Mouse (Mus musculus) cerebellum, postnatal 4 days (tissue): ENCODE results near the gene Cdk2ap2.
"Not testable (repeated sequence)": the region's sequence is repeated elsewhere in the genome, so short reads cannot be mapped to it uniquely, and the experiment has no call there.

Experiments
- DNase-seq, 2 experiments: peaks; one replicate each; pipeline ENCODE4 v3.0.0; 2022; ENCODE audit warnings: low spot score in 2 of 2, mixed read lengths in 1 of 2

Cdk2ap2 gene

DNA sequence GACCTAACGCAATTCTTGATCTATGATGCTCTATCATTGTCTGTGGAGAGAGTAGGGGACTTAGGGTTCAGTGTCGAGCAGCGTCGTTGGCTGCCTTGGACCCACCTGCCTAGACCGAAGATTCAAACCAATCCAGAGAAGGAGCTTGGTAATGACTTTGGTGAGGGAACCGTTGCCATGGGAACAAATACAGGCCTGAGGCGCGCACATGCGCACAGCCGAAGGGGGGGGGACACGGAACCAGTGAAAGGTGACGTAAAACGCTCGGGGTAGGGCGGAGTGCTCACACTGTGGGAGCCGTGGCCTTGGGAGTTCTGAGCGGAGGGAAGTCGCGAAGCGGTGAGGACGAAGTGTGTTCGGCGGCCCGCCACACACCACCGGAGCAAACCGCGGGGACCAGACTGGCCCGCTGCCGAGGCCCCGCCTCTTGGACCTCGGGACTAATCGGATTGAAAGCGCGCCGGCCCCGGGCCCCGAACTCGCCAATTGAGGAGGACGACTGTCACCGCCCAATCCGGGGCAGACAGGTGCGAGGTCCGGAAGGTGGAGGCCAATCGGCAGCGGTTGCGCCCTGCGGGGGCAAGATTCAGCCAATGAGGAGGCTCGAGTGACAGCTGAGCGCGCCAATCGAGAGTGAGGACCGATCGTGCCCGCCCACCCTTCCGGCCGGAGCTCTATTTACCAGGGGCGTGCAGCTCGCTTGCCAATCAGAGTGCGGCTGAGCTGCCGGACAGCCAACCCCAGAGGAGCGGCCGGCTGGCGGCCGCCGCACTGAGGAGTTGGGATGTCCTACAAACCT, at the start of gene Cdk2ap2:
TSS of gene Cdk2ap2 (plus strand) at position 541 of the 799 bp plus-strand sequence.
- DNase-seq, result peak; percentile 99 to 100

DNA sequence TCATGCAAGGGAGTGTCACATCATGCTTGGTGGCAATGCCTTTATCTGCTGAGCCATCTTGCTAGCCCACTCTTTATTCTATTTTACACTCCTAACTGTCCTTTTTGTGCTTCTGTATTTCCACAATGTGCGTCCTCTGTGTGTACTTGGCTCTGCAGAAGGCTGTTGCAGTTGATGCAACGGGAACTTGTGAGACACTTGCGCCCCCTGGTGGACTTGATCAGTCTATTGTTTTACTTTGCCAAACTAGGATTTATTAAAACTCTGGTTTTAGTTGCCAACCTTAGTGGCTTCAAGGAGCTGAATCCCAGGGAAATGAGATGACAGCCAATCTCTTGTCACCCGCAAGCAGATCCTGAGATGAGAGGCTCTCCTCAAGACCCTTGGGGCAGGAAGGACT, 49.1 kb upstream of the Cdk2ap2 start:
- DNase-seq, result peak; percentile 59 to 79

DNA sequence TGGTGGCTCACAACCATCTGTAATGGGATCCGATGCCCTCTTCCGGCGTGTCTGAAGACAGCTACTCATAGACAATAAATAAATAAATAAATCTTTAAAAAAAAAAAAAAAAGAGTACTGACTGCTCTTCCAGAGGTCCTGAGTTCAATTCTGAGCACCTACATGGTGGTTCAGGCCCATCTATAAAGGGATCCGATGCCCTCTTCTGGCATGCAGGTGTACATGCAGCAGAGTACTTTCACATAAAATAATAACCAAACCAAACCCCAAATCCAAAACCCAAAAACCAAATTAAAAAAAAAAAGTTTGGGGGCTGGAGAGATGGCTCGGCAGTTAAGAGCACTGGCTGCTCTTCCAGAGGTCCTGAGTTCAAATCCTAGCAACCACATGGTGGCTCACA, 47.9 kb upstream of the Cdk2ap2 start:
- DNase-seq, result not testable (repeated sequence)

DNA sequence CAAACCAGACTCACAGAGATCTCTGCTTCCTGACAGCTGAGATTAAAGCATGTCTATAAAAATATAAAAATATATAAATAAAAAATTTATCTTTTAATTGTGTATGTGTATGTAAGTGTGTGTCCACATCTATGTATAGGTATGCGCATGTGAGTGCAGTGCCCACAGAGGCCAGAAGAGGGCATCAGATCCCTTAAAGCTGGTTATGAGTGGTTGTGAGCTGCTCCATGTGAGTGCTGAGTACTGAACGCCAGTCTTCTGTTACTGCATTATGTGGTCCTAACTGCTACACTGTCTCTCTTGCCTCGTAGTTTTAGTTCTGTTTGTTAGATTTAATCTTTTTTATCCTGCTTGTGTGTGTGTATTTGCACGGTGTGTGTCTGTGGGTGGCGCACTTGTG, 46.0 kb upstream of the Cdk2ap2 start:
- no peak for DNase-seq

- DNase-seq, result peak; percentile 56 to 70
Measured at GRCm38 (mm10) chr19:4051741-4052515, 45.1 kb upstream of the Cdk2ap2 start.

GRCm38 (mm10) chr19:4052516-4053030, 44.4 kb upstream of the Cdk2ap2 start:
- DNase-seq, result no peak

- no peak for DNase-seq
Measured at GRCm38 (mm10) chr19:4054613-4055012, 42.4 kb upstream of the Cdk2ap2 start.

DNA sequence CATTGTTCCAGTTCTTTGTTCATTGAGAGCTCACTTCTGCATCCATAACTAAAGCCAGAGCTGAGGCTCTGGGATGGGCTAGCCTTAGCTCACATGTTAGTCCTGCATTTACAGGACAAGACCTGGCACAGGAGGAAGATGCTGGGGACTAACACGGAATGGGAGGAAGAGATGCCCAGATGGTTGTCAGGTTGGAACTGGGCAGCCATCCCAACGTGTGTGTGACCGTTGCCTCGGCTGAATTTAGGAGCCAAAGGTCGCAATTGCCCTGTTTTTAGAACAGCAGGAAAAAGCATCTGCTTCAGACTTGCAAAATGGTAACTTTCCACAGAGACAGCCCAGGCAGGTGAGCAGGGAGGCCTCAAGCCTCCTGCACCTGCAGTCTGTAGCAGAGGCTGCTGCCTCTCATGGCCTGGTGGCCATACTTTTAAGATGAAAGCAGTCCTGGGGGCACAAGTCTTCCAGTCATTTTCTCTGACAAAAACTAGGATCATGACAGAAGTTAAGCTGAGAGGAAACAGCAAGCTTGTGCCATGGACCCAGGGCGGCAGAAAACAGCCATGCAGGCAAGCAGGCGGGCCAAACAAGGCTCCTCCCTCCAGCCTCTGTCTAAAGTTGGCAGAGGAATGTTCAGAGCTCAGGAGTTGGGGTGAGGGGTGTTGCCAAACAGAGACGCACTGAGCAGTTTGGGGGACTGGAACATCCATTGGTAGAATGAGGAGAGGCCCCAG, 41.6 kb upstream of the Cdk2ap2 start:
- DNase-seq, result no peak

DNA sequence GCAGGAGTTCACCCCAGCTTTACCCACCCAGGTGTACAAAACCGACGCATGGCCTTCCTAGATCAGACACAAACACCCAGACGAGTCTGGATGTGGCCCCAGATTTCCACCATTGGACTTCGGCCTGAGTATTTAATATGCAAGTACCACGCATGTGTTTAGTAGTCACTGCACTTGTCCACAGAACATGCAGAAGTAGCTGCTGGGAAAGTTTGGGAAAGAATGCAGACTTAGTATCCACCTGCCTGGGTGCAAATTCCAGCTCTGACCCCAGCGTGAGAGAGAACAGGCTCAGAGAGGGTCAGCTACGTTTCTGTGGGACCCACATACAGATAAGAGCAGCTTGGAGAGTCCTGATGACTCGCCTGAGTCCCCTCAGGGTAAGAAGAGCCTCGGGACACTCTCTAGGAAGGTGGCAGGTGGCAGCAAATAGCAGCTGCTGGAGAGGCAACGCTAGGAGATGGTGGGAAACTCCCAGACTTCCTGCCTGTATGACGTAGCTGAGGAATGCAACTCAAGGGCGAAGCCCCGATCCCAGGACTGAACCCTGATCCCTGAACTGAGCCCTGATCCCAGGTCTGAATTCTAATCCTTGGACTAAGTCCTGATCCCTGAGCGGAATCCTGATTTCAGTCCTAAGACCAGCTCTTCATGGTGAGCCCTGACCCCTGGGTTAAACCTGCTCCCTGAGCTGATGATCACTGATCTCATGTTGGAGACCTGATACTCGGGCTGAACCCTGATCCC, 40.9 kb upstream of the Cdk2ap2 start:
- DNase-seq, result no peak

DNA sequence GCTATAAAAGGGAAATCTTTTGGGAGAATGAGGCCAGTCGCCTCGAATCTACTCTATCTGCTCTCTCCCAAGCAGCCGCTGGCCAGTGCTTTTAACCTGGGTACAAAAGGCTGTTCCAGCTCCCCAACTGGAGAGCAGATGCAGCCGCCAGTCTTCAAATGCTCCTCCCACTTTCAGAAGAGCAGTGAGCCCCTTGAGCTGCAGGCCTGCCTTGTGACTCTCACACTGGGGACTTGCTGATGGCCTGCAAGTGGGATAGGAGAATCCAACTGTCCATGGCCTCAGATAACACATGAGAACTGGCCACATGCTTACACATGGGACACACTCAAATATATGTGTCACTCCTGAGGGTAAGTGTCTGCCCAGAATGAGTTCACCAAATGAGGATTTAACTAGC, 40.3 kb upstream of the Cdk2ap2 start:
- DNase-seq, result no peak

GRCm38 (mm10) chr19:4057389-4057788, 39.6 kb upstream of the Cdk2ap2 start:
- no peak for DNase-seq

- no peak for DNase-seq
Measured at GRCm38 (mm10) chr19:4057962-4058361, 39.0 kb upstream of the Cdk2ap2 start.

GRCm38 (mm10) chr19:4058581-4058980, 38.4 kb upstream of the Cdk2ap2 start:
- no peak for DNase-seq

DNA sequence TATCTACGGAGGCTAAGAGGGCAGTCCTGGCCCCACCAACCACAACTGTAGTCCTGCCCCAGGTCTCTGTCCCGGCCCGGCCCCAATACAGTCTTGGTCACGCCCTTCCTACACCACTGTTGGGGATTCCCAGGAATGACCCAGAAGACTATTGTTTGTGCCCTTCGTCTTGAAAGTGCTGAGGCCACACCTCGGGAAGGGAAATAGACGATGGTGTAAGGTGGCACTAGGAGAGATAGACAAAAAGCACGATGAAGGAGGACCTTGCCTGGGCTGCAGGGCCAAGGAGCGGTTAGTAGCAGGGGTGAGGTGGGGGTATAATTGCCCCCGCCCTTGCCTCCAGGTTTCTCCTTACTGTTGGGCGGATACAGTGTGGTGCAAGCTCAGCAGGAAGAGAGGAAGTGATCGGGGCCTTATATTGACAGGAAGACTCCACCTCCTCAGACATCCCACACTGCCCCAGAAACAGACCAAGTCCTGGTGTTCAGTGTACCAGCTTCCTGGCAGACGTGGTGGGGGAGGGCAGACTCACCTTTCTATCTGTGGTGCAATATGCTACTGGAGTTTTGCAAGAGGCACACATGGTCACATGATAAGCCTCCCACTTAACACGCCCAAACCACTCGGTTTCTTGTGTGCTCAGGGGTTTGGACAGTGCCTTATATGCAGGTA, 37.8 kb upstream of the Cdk2ap2 start, which contains the start of gene Gstp3:
TSS of gene Gstp3 (minus strand) at position 501 of the 672 bp plus-strand sequence.
- no peak for DNase-seq

GRCm38 (mm10) chr19:4060044-4060898, 36.7 kb upstream of the Cdk2ap2 start:
- not testable (repeated sequence) for DNase-seq

DNA sequence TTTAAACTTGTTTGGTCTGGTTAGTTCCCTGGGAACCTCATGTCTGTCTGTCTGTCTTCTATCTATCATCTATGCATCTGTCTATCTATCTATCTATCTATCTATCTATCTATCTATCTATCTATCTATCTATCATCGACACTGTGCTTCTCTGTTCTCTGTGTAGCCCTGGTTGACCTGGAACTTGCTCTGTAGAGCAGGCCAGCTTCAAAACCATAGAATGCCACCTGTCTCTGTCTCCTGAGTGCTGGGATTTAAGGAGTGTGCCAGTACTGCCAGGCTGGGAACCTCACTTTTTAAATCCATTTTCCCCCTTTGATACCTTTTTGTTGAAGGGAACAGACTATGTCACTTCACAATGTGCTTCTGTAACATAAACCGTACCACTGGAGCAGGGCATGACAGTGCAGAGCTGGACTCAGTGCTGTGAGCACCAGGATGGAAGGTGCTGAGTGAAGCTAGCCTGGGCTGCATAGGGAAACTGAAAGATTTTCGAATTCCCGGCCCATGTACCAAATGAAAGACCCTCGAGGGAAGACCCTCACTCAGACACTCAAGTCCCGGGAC, 36.0 kb upstream of the Cdk2ap2 start:
- no peak for DNase-seq

GRCm38 (mm10) chr19:4063357-4063756, 33.6 kb upstream of the Cdk2ap2 start:
- DNase-seq, result not testable (repeated sequence)

DNA sequence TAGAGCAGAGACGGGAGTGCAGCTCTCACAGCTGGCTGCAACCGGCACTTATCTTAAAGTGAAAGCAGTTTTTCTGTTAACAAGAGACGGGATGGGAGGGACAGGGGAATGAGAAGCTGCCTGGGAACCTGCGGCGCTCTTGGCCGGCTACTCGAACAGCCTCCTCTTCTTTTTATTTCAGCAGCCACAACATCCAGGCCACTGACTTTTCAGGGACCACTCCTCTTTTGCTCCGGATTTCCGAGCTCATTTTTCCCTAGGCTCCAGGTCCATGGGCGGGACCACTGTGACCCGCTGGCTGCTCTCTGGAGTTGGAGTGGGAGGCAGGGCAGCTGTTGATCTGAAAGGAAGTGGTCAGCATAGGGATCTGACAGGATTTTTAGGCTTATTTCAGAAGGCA, 32.5 kb upstream of the Cdk2ap2 start:
- not testable (repeated sequence) for DNase-seq

DNA sequence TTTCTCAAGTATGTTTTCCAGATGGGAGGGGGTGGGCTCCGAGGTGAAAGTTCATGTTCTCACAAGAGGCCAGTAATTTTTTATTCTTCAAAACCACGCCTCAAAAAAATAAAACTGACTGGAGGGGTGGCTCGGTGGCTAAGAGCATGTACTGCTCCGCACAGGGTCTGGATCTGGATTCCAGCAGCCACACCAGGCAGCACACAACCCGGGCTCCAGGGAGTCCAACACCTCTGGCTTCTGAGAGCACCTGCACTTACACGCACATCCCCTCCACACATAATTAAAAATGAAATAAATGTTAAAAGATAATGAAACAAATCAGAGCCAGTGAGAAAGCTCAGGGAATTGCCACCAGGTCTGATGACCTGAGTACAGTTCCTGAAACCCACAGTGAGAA, 30.7 kb upstream of the Cdk2ap2 start:
- DNase-seq, result peak in 1 of 2 experiments; percentile 3
